Mouse (Mus musculus) monocyte, adult 5-6 weeks (primary cell): ENCODE results near the gene Hoxd4. TPM values are rescaled to one million over a fixed set of nuclear protein-coding genes. Genes with fewer than 3 reads are reported as not detected.

Source experiments
- ATAC-seq: fragments of 153-309, 156-312 bp; replicated peaks from 2 replicates; pipeline ENCODE4 v1.8.0; 2017; ENCODE audit warnings: mild to moderate bottlenecking; ENCODE audit not compliant: low TSS enrichment, insufficient number of reproducible peaks, severe bottlenecking, poor library complexity, low FRiP score
- total RNA-seq: library from RNA; stranded (forward); fragments of 200-1000, 200-491, 200-594 nt; gene quantifications from 3 replicates; pipeline ENCODE4 v1.2.3, GENCODE M21; 2017

Gene Hoxd4
- not detected in 3 replicates for total RNA-seq

- no peak for ATAC-seq
These were observed at the start of gene Hoxd4, which contains the start of gene Hoxd3 for GRCm38 (mm10) chr2:74711721-74712621. Gene Hoxd4 (plus strand): TSS chr2:74711929. Gene Hoxd3 (plus strand): TSS chr2:74711927.

DNA sequence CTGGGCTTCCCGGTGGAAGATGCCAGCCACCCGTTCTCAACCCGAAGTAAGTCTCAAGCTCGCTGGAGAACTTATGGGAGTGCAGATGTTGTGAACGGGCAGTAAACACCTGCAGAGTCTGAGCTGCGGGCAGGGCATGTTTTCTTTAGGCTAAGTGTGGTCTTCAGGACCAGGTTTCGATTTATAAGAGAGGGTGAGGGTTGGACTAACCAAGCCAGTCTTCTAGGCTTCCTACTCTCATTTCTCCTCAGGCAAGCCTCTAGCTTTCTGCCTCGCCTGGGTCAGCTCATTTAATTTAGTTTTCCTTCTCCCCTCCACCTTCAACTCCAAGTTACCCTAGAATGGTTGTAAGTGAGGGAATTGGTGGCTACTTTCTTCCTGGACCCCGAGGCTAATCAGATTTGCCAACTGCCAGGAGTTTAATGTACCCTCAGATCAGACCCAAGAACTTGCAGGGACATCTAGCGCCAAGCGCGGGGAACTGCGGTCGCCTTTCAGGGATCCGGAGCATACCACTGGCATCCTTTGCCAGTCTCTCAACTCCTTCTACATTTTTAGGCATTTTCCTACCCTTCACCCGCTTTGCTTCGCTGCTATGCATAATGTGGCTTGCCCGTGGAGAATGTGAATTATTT, 48.3 kb upstream of the Hoxd4 start:
- ATAC-seq: no peak

- ATAC-seq: no peak
These were observed 45.3 kb upstream of the Hoxd4 start for GRCm38 (mm10) chr2:74666411-74666810.

GRCm38 (mm10) chr2:74667191-74667841, 44.4 kb upstream of the Hoxd4 start:
- no peak for ATAC-seq

GRCm38 (mm10) chr2:74667842-74668357, 43.8 kb upstream of the Hoxd4 start, which contains the start of gene Hoxd13:
Gene Hoxd13 (plus strand): TSS chr2:74668310.
- no peak for ATAC-seq

- ATAC-seq: no peak
These were observed 43.1 kb upstream of the Hoxd4 start for GRCm38 (mm10) chr2:74668370-74669229.

GRCm38 (mm10) chr2:74669230-74669578, 42.5 kb upstream of the Hoxd4 start:
- no peak for ATAC-seq

DNA sequence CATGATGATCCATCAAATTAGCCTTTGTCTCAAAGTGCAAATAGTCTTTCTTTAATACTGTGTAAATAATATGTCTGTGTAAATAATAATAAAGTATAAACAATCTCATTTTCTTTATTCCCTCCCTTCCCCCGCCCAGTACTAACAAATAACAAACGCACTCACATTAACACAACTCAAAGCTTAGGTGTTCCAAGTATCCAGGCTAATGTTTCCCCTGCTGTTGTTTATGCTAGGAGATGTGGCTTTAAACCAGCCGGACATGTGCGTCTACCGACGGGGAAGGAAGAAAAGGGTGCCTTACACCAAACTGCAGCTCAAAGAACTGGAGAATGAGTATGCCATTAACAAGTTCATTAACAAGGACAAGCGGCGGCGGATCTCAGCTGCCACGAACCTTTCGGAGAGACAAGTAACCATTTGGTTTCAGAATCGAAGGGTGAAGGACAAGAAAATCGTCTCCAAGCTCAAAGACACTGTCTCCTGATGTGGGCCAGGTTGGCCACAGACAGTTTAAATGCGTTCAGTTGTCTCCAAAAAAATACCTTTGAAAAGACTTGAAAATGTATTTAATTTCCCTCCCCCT, 42.0 kb upstream of the Hoxd4 start:
- ATAC-seq: no peak

- no peak for ATAC-seq
These were observed 41.0 kb upstream of the Hoxd4 start for GRCm38 (mm10) chr2:74670632-74671188.

- no peak for ATAC-seq
These were observed 39.9 kb upstream of the Hoxd4 start for GRCm38 (mm10) chr2:74671847-74672246.

GRCm38 (mm10) chr2:74672481-74673362, 39.0 kb upstream of the Hoxd4 start:
- peak; percentile 54 for ATAC-seq

DNA sequence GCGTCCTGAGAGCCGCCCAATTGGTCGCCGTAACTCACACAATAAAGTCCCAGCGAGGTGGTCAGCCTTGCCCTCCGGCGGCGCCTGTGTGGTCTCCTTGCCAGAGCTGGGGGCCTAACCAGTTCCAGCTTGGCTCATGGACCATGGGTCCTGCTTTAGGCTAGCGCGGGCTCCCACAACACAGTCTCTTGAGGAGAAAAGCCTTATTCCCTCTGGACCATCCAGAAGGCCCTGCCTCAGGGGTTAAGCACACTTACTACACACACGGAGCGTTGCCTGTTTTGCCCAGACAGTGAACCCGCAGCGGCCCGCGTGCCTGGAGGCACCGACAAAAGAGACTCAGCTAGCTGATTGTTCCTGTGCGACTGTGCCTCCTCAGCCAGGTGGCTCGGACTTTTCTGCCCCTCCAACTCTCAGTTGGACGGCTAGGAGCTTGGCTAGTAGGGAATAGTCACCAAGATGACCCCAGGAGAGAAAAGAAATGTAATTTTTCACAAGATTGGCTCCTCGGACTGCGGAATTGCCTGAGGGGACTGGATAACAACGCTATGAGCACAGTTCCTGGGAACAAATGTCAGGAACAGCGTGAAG, 37.8 kb upstream of the Hoxd4 start:
- no peak for ATAC-seq

- ATAC-seq: no peak
These were observed 36.7 kb upstream of the Hoxd4 start, which contains the start of gene Hoxd12 for GRCm38 (mm10) chr2:74674881-74675665. Gene Hoxd12 (plus strand): TSS chr2:74675013.

DNA sequence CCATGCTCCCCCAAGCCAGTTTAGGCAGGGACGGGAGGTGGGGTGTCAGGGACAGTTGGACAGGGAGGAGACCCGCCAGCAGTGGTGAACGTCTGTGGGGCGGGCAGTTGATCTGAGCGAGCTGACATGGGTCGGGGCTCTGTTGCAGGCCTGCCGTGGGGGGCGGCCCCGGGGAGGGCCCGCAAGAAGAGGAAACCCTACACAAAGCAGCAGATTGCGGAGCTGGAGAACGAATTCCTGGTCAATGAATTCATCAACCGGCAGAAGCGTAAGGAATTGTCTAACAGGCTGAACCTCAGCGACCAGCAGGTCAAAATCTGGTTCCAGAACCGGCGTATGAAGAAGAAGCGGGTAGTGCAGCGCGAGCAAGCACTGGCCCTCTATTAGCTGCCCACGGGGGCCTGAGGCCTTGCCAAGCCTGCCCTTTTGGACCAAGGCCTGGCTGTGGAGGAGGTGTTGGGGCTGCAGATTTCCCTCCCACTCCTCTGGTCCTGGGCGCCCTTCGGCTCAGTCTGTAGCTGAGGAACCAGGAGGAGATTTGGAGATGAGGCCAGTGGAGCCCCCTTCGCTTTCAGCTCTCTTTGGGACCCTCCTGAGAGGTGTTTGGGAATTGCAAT, 36.0 kb upstream of the Hoxd4 start:
- no peak for ATAC-seq

DNA sequence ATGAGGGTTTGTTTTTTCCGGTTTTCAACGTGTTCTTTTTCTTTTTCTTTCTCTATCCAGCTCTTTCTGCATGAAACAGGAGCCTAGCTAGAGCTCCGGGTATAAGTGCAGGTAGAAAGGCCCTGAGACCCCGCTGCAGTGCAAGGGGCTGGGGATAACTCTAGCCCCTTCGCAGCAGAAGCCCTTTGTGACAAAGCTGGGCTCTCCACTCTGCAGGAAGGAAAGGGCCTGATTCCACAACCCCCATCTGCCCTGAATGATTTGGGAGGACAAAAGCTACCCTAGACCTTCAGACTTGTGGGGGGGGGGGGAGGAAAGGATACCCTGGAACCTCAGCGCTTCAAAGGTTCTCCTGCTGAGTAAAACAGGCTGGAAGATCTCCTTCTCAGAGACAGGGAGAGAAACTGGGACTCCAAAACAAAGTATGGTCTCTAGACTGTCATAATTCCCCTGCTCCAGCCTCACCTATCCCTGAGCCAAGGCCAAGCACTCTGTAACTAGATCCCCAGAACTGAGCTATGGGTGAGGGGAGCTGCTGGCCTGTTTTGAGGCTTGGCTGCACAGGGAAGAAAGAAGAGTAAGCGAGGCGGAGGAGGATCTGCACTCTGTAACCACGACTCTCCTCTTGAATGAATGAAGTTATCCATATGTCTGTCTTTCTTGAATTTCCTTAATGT, 35.2 kb upstream of the Hoxd4 start:
- no peak for ATAC-seq
